Mouse (Mus musculus) liver, adult 2 months (tissue): Measurements from ENCODE around the gene Itch.

Experiments
- CTCF ChIP-seq: fragments of 200-500 bp; IDR thresholded peaks from 2 replicates; pipeline ENCODE4 v1.5.1; 2011; ENCODE audit warnings: low read depth, low read length, control low read depth
- POLR2A ChIP-seq: fragments of 200-500 bp; IDR thresholded peaks from 2 replicates; pipeline ENCODE4 v1.6.1; 2011; ENCODE audit warnings: low read length, control low read depth; ENCODE audit not compliant: insufficient read depth; ENCODE audit errors: extremely low read depth

- TF ChIP-seq POLR2A = no peak
- no peak for TF ChIP-seq CTCF
Observed at GRCm38 (mm10) chr2:155090909-155091742, 42.2 kb upstream of the Itch start.
